ENCODE assay signal across 22 mouse cellular contexts in the genomic region with DNA sequence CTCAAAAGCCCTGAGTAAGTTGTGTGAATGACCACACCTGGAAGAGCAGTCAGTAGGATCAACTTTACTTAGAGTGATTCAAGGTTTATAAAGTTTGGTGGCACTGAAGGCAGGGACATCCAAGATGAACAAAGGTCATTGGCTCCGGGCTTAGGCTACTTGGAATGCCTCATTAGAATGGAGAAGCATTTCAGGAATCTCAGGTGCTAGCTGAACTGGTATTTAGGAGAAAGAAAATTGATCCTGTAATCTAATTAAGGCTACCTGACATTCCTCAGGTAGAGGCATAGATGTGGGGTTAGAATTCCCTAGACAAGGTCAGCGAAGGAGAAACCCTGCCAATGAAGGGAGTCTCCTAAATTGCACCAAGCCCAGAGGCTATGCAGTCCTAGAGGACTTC.
DNase-seq lines count a peak whose midpoint lies in the region; ATAC-seq lines count a peak whose summit lies in the region.
"Had no signal": no experiment of that assay in that cellular context is flagged by ENCODE, and none has a peak within 500 bp of the region (broad histone marks: within the 10 kb centered on the region; RNA-seq: fewer than 3 reads in every experiment).

No protein-coding gene starts in this region.

- no peak overlapping the region for H3K27ac ChIP-seq in kidney, embryonic 14.5 days (ENCODE audit: low read depth, low read length)
- H3K27ac ChIP-seq: forebrain, embryonic 10.5 days; forebrain, embryonic 13.5 days; hindbrain, embryonic 10.5 days; hindbrain, embryonic 14.5 days had no signal

- no peak overlapping the region for H3K4me2 ChIP-seq in kidney, embryonic 14.5 days (replicated peaks; ENCODE audit: low read depth, low read length)
- H3K4me2 ChIP-seq: forebrain, embryonic 13.5 days; heart, embryonic 11.5 days; hindbrain, embryonic 14.5 days had no signal

- no peak overlapping the region for H3K9ac ChIP-seq in kidney, embryonic 14.5 days (ENCODE audit: low read depth, low read length)
- H3K9ac ChIP-seq: forebrain, embryonic 13.5 days; hindbrain, embryonic 14.5 days had no signal

- no peaks in the 10 kb centered on the region for H3K27me3 ChIP-seq in kidney, embryonic 14.5 days (ENCODE audit: control insufficient read depth, insufficient read depth, low read length)
- H3K27me3 ChIP-seq: forebrain, embryonic 13.5 days had no signal

- no peaks in the 10 kb centered on the region for H3K9me3 ChIP-seq in kidney, embryonic 14.5 days (ENCODE audit: control insufficient read depth, low read length)
- H3K9me3 ChIP-seq: forebrain, embryonic 10.5 days; forebrain, embryonic 13.5 days; hindbrain, embryonic 10.5 days had no signal

- no peaks in the 10 kb centered on the region for H3K4me1 ChIP-seq in kidney, embryonic 14.5 days (ENCODE audit: control insufficient read depth, insufficient read depth, low read length)
- H3K4me1 ChIP-seq: forebrain, embryonic 13.5 days; hindbrain, embryonic 10.5 days had no signal

- intact Hi-C loops in heart, postnatal 36 days (cut with DNase I): no loop called here

- no peak for ATAC-seq in kidney, embryonic 14.5 days (ENCODE audit: low FRiP score, low TSS enrichment)
- ATAC-seq: activated CD4-positive, CD25-positive, alpha-beta regulatory T cell, adult 4 months; forebrain, embryonic 16.5 days had no signal

- DNase-seq in heart, adult 11 months: peak; percentile 41
- no peak for DNase-seq in heart, postnatal 36 days
- DNase-seq in kidney, adult 18-20 months: peak; percentile 39
- peak; percentile 49 for DNase-seq in kidney, adult 9 months
- DNase-seq in kidney, postnatal 10 days: no peak
- peak; percentile 8 for DNase-seq in large intestine, adult 2 months (ENCODE audit: low read depth, low spot score)
- DNase-seq in spleen, adult 18-20 months: no peak
- DNase-seq: adrenal gland, postnatal 10 days; adrenal gland, postnatal 36 days; cerebellum, adult 18-20 months; cerebellum, adult 9-10 months; cerebellum, postnatal 14 days; gastrocnemius, postnatal 10 days; gastrocnemius, postnatal 36 days had no signal

- WGBS in kidney, embryonic 14.5 days: 81% methylated on average over 2 of the region's 2 CpGs
- 74% methylated on average over 2 of the region's 2 CpGs for WGBS in large intestine, adult 2 months

- no peak overlapping the region for H3K4me3 ChIP-seq in kidney, embryonic 14.5 days (ENCODE audit: low read length)
- H3K4me3 ChIP-seq: forebrain, embryonic 10.5 days; forebrain, embryonic 13.5 days; hindbrain, embryonic 10.5 days had no signal

- H3K36me3 ChIP-seq in kidney, embryonic 14.5 days (ENCODE audit: control insufficient read depth, insufficient read depth, low read length): no peaks in the 10 kb centered on the region; the same call in 1 of the 2 replicates
- H3K36me3 ChIP-seq: forebrain, embryonic 10.5 days; hindbrain, embryonic 10.5 days had no signal

Comparison
In these comparisons a context has a peak if more than half of its experiments do, and no peak if none do; other contexts are left out.
1. DNase-seq: peak in heart, adult 11 months (single experiment), kidney, adult 18-20 months (single experiment), kidney, adult 9 months (single experiment) and large intestine, adult 2 months (single experiment); none in heart, postnatal 36 days (0 of 2), kidney, postnatal 10 days (single experiment) and spleen, adult 18-20 months (0 of 2).